Mouse (Mus musculus): ENCODE data around the gene C530025M09Rik. TPM values are rescaled to one million over a fixed set of nuclear protein-coding genes. Genes with fewer than 3 reads are reported as not detected.

Gene C530025M09Rik
- polyA plus RNA-seq, 1 experiment: not detected

DNA sequence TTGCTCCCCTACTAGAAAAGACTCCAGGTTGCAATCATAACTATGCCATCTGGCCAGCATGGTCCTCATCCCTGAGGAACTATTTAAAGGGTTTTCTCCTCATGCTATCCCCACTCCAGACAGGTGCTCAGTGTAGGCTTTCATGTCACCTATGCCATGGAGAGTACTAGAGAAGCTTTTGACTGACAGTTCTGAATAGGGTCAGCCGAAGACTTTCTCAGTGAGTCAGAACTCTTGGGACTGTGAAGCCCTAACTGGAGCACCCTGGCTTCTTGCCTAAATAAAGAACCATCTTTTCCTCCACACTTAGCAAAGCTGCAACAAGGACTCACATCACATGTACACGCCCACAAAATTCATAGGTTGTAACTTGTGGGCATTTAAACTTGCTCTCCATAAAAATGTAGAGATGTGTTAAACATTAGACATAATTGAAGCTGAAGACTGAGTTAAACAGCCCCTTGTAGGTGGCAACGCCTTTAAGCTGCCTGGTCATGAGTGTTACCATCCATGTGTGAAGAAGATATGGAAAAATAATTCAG is 26.3 kb downstream of the C530025M09Rik start:
- DNase-seq (ENCODE audit: low spot score): no peak

DNA sequence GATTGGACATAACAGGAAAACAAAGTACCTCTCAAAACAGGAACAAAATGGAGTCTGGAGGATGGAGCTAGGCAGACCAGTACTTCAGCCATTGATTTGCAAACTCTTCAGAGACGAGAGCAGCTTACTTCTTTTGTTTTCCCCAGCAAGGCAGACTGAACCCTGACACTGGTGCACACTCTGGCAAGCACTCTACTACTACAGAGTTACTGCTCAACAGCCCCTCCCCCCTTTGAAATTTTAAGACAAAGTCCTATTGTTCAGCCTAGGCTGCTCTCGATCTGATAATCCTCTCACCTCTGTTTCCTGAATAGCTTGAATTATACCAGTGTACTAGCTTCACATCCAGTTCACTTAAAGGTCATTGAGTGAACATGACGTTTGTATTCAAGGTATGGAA is 32.4 kb downstream of the C530025M09Rik start:
- no peak for DNase-seq (ENCODE audit: low spot score)

Other genes starting within 250 kb of the C530025M09Rik start
- gene Syndig1, start 2.0 kb downstream of the C530025M09Rik start, polyA plus RNA-seq (2012; rRNA removed): 35.4 and 37.0 TPM in 2 replicates